Mouse (Mus musculus) inflammation-experienced regulatory T-cells (primary cell): Measurements from ENCODE around the gene Rnase2b. TPM values are rescaled to one million over a fixed set of nuclear protein-coding genes. Genes with fewer than 3 reads are reported as not detected.

ENCODE experiments used
- polyA plus RNA-seq, 2 experiments: library from polyadenylated mRNA; unstranded; fragments of 100-300 nt; shearing (Covaris generic); gene quantifications; one replicate each; pipeline ENCODE4 v1.2.1; 2017

The Rnase2b gene
- polyA plus RNA-seq: not detected

GRCm38 (mm10) chr14:51161976-51162375, at the start of gene Rnase2b:
Gene Rnase2b, plus strand, starts transcription at chr14:51162260.

DNA sequence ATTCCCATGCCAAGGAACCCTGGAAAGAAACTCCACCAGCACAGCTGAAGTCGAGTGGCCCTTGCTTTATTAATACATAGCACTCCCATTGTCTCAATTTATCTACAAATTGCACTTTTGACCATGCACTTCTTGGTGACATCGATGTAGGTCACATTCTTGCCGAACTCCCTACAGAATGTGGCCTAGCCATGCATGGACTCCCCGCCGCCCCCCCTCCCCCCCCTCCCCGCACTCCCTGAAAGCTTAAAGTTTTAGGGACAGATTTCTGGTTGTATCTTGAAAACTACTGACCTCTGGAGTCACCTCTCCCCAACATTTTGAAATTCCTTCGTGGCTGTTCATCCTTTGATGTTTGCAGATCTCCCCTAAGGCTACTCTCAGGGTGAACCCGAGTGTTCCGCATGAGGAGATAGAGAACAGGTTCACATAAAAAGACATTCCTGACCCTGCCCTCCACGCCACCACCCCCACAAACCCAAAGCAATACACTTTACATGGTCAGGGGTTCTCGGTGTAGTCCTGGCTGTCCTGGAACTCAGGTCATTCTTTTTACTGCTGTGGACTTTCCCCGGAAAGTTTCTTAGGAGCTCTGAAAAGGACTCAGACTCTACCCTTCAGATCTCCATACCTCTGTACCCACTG, 48.0 kb upstream of the Rnase2b start, which contains the start of gene Eddm3b:
Gene Eddm3b (plus strand): TSS at position 511 of the 645 bp plus-strand sequence.

DNA sequence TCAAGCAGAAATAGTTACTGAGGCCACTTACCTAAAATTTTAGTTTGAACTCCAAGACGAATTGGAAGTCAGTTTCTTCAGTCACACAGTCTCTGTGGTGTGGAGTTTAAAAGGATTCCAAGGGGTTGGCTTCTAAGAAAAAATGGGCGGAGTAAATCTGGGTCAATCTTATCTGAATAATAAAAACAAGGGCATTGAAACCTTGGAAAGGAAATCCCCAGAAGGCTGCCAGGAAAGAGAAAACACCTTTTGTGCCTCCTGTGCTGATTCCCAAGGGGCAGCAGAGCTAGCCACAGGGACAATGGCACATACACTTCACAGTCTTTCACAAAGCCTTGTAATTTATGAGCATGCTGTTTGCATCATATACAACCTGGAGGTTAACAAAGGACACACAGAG, 15.4 kb upstream of the Rnase2b start, which contains the start of gene Rnase1:
Gene Rnase1 (minus strand): TSS at position 101 of the 400 bp plus-strand sequence.

DNA sequence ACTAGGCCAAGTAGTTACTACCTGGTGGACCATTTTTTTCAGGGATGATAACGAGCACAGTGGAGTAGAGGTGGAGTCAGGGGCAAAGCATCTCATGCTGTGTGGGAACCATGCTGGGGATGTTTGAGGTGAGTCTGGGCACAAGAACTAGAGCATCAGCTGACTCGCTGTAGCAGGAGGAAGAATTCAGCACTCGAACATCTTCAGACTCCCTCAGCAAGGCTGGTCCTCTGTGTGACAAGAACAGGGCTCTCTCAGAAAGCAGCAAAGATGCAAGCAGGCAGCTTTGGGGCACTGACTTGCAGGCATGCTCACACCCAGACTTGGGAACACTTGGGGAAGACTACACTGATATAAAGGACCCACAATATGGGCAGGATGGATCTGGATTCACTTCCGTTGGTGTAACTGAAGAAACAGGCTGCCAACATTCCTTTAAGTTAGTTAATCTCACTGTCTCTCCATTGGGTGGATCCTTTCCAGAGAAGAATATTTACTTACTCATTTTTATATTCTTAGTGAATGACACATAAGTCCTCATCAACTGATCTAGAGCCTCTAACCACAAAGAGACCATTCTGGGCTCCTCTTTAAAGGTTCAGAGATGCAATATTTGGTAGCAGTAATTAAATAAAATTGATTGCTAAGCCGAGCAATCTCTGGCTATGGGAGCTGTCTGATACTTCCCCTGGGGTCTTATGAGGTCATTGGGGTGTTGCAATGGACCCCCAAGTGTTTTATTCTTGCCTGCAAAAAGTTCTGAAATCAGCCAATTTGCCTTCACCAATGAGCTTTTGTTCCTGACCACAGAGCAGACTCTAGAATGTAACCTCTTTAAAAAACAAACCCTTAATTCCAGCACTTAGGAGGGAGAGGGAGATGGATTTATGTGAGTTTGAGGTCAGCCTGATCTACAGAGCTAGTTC, 37.3 kb downstream of the Rnase2b start, which contains the start of gene Ang2:
Gene Ang2 (minus strand): TSS at position 51 of the 926 bp plus-strand sequence.

GRCm38 (mm10) chr14:51203115-51203514, 41.1 kb downstream of the Rnase2b start, which contains the start of gene Ear14:
Gene Ear14, plus strand, starts transcription at chr14:51203391.

Other genes starting within 250 kb of the Rnase2b start
- 100 to 1,000 TPM in 1 of 2 experiments, 10 to 100 TPM in 1; 95.6 to 104 TPM for gene Osgep, start 237.4 kb upstream of the Rnase2b start, polyA plus RNA-seq
- 10 to 100 TPM; 50.0 to 51.6 TPM for gene Apex1, start 237.3 kb upstream of the Rnase2b start, polyA plus RNA-seq
- 10 to 100 TPM; 67.6 to 81.9 TPM for gene Pip4p1, start 231.4 kb upstream of the Rnase2b start, polyA plus RNA-seq
- 10 to 100 TPM; 47.8 to 51.5 TPM for gene Pnp, start 231.2 kb upstream of the Rnase2b start, polyA plus RNA-seq
- not detected for gene Gm49342, start 217.7 kb upstream of the Rnase2b start, polyA plus RNA-seq
- gene Pnp2, start 206.3 kb upstream of the Rnase2b start, polyA plus RNA-seq: 1 to 10 TPM in 1 of 2 experiments, under 1 TPM in 1; 0.95 to 1.1 TPM
- 1 to 10 TPM in 1 of 2 experiments, under 1 TPM in 1; 0.37 to 1.0 TPM for gene Rnase10, start 154.5 kb upstream of the Rnase2b start, polyA plus RNA-seq
- not detected for gene Rnase9, start 120.4 kb upstream of the Rnase2b start, polyA plus RNA-seq
- gene Rnase11, start 112.1 kb upstream of the Rnase2b start, polyA plus RNA-seq: not detected
- gene Rnase12, start 104.6 kb upstream of the Rnase2b start, polyA plus RNA-seq: not detected
- 1 to 10 TPM in 1 of 2 experiments, under 1 TPM in 1; 0.68 to 4.6 TPM for gene Olfr750, start 87.8 kb upstream of the Rnase2b start, polyA plus RNA-seq
- 10 to 100 TPM; 16.4 to 19.1 TPM for gene Rnase4, start 71.2 kb upstream of the Rnase2b start, polyA plus RNA-seq
- 1 to 10 TPM; 3.2 to 4.6 TPM for gene Ang, start 71.1 kb upstream of the Rnase2b start, polyA plus RNA-seq
- not detected for gene Eddm3b, start 47.8 kb upstream of the Rnase2b start, polyA plus RNA-seq
- gene Rnase6, start 38.4 kb upstream of the Rnase2b start, polyA plus RNA-seq: 1 to 10 TPM; 2.1 to 5.0 TPM
- gene Rnase1, start 15.5 kb upstream of the Rnase2b start, polyA plus RNA-seq: 1 to 10 TPM; 1.2 to 3.6 TPM
- gene Ang2, start 36.9 kb downstream of the Rnase2b start, polyA plus RNA-seq: not detected
- not detected for gene Ear14, start 41.1 kb downstream of the Rnase2b start, polyA plus RNA-seq
- not detected for gene Rnase2a, start 93.9 kb downstream of the Rnase2b start, polyA plus RNA-seq
- gene Gm7247, start 199.5 kb downstream of the Rnase2b start, polyA plus RNA-seq: 1 to 10 TPM in 1 of 2 experiments, not detected in 1; 1.4 TPM
- gene Vmn2r88, start 248.6 kb downstream of the Rnase2b start, polyA plus RNA-seq: under 1 TPM; 0.12 TPM